Mouse (Mus musculus): Measurements from ENCODE around the gene Tmem245. TPM values are rescaled to one million over a fixed set of nuclear protein-coding genes. Genes with fewer than 3 reads are reported as not detected.
A peak's percentile ranks its signal among the peaks of the same experiment; 100 is the strongest.

Tmem245 gene
- polyA plus RNA-seq, 1 experiment from 2014 or later: 12.6 TPM

DNA sequence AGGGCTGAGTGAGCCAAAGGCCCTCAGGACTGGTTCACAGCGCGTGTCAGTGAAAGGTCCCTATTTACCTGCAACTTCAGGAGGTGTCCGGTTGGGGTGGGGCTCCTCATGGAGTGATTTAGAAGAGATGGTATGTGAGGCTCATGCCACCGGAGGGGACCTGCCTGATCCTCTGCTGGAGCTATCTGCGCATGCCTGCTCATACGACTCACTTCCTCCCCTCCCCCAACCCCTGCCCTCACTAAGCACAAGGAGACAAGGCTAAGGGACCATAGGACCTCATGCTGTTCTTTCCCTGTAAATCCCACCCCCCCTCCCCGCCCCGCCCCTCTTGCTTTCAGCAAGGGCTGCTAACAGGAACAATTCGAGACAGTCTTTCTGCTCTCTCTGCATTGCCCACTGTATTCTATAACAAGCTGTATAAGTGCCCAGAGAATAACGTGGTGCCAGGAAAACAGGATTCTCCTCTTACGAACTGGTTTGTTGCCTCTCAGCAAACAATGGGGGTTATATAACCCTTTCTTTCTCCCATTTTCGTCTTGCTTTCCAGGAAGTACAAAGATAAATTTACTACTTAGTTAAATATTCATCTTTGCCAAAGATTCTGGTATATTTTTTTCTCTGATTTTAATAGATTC is 101.2 kb downstream of the Tmem245 start:
- no peaks in the 10 kb centered on the region for H3K4me1 ChIP-seq (ENCODE audit: insufficient read depth, low read depth, low read length)
- no peak overlapping the region for H3K4me2 ChIP-seq (replicated peaks; ENCODE audit: low read depth, low read length)
- TF ChIP-seq EP300 (IDR thresholded peaks at IDR 0.05) (no peak), CTCF (IDR thresholded peaks at IDR 0.05) (no peak)
- 0 out of 2 replicates have a peak, but pooled peaks cover 4% of the 10 kb centered on the region for H3K36me3 ChIP-seq (ENCODE audit: insufficient read depth, low read length)
- no peak overlapping the region for H3K27ac ChIP-seq (ENCODE audit: low read length)
- 71% methylated on average over 12 of the region's 12 CpGs for WGBS
- no peak for DNase-seq (ENCODE audit: low spot score)
- H3K9ac ChIP-seq (replicated peaks; ENCODE audit: low read depth): no peak overlapping the region
- ATAC-seq: no peak
- no peaks in the 10 kb centered on the region for H3K27me3 ChIP-seq (replicated peaks; ENCODE audit: insufficient read depth, low read length)
- H3K9me3 ChIP-seq (ENCODE audit: low read length): no peaks in the 10 kb centered on the region
- no peak overlapping the region for H3K4me3 ChIP-seq (ENCODE audit: low read depth, low read length)

DNA sequence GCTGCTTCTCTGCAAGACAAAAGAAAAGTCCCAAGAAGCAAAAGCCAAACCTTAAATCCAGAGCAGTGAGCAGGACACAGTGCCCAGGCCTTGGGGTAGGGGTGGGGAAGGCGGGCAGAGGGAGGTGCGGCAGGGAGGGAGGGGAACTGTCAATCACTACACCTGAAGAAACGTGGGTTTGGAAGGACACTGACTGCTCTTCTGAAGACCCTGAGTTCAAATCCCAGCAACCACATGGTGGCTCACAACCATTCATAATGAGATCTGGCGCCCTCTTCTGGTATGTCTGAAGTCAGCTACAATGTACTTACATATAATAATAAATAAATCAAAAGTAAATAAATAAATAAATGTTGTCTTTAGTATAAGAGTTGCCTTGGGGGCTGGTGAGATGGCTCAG is 102.3 kb downstream of the Tmem245 start:
- H3K4me3 ChIP-seq (ENCODE audit: low read depth, low read length): no peak overlapping the region

DNA sequence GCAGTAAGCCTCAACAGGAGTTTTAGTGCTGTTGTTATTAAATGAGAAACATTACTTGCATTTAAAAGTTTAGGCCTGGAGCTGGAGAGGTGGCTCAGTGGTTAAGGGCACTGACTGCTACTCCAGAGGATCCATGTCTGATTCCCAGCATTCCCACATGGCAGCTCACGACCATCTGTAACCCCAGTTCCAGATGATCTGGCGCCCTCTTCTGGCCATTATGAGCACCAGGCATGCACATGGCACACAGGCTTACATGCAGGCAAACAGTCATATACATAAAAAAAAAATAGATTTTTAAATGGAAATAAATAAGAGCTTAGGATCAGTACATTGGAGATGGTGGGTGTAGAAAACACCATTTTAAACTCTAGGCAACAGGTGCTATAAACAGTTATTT is 103.3 kb downstream of the Tmem245 start:
- H3K9ac ChIP-seq (replicated peaks; ENCODE audit: low read depth): no peak overlapping the region
- TF ChIP-seq CTCF (IDR thresholded peaks at IDR 0.05) (peak; percentile 35; the same call in 1 of the 2 replicates), EP300 (IDR thresholded peaks at IDR 0.05) (no peak)
- H3K36me3 ChIP-seq (ENCODE audit: insufficient read depth, low read length): 0 out of 2 replicates have a peak, but pooled peaks cover 7% of the 10 kb centered on the region
- H3K4me1 ChIP-seq (ENCODE audit: insufficient read depth, low read depth, low read length): no peaks in the 10 kb centered on the region
- no peak overlapping the region for H3K4me3 ChIP-seq (ENCODE audit: low read depth, low read length)
- H3K4me2 ChIP-seq (replicated peaks; ENCODE audit: low read depth, low read length): no peak overlapping the region
- no peak for ATAC-seq
- no peaks in the 10 kb centered on the region for H3K9me3 ChIP-seq (ENCODE audit: low read length)
- H3K27ac ChIP-seq (ENCODE audit: low read length): no peak overlapping the region
- no peak for DNase-seq (ENCODE audit: low spot score)
- H3K27me3 ChIP-seq (replicated peaks; ENCODE audit: insufficient read depth, low read length): no peaks in the 10 kb centered on the region
- 86% methylated on average over 2 of the region's 2 CpGs for WGBS

More for the DNA sequence above, 102.3 kb downstream of the Tmem245 start:
- H3K27me3 ChIP-seq (replicated peaks; ENCODE audit: insufficient read depth, low read length): no peaks in the 10 kb centered on the region
- H3K4me1 ChIP-seq (ENCODE audit: insufficient read depth, low read depth, low read length): no peaks in the 10 kb centered on the region
- no peak overlapping the region for H3K27ac ChIP-seq (ENCODE audit: low read length)
- WGBS: 91% methylated on average over 4 of the region's 4 CpGs
- no peak overlapping the region for H3K9ac ChIP-seq (replicated peaks; ENCODE audit: low read depth)
- 0 out of 2 replicates have a peak, but pooled peaks cover 7% of the 10 kb centered on the region for H3K36me3 ChIP-seq (ENCODE audit: insufficient read depth, low read length)
- H3K9me3 ChIP-seq (ENCODE audit: low read length): no peaks in the 10 kb centered on the region
- TF ChIP-seq CTCF (IDR thresholded peaks at IDR 0.05): no peak
- no peak for TF ChIP-seq EP300 (IDR thresholded peaks at IDR 0.05)
- DNase-seq (ENCODE audit: low spot score) (no peak), ATAC-seq (no peak)
- H3K4me2 ChIP-seq (replicated peaks; ENCODE audit: low read depth, low read length): no peak overlapping the region

DNA sequence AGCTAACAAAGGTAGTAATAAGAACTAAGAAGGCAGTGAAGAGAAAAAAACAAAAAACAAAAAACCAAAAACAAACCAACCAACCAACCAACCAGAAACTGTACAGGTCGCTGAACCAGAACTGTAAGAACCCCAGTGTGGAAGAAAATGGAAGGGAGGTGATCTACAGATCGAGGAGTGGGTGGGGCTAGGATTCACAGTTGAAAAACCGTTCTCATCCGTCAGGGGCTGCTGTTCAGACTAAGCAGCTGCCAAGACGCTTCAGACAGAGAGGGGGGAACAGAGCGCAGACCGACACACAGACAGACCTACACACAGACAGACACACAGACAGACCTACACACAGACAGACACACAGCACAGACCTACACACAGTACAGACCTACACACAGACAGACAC is 104.7 kb downstream of the Tmem245 start:
- TF ChIP-seq CTCF (IDR thresholded peaks at IDR 0.05): no peak
- no peak for TF ChIP-seq EP300 (IDR thresholded peaks at IDR 0.05)
- Histone ChIP-seq H3K9ac (replicated peaks; ENCODE audit: low read depth) (no peak overlapping the region), H3K27ac (ENCODE audit: low read length) (no peak overlapping the region), H3K9me3 (ENCODE audit: low read length) (no peaks in the 10 kb centered on the region), H3K4me3 (ENCODE audit: low read depth, low read length) (no peak overlapping the region), H3K27me3 (replicated peaks; ENCODE audit: insufficient read depth, low read length) (no peaks in the 10 kb centered on the region), H3K4me2 (replicated peaks; ENCODE audit: low read depth, low read length) (no peak overlapping the region), H3K36me3 (ENCODE audit: insufficient read depth, low read length) (0 out of 2 replicates have a peak, but pooled peaks cover 7% of the 10 kb centered on the region), H3K4me1 (ENCODE audit: insufficient read depth, low read depth, low read length) (no peaks in the 10 kb centered on the region)
- ATAC-seq: no peak
- WGBS: 73% methylated on average over 7 of the region's 7 CpGs
- no peak for DNase-seq (ENCODE audit: low spot score)

DNA sequence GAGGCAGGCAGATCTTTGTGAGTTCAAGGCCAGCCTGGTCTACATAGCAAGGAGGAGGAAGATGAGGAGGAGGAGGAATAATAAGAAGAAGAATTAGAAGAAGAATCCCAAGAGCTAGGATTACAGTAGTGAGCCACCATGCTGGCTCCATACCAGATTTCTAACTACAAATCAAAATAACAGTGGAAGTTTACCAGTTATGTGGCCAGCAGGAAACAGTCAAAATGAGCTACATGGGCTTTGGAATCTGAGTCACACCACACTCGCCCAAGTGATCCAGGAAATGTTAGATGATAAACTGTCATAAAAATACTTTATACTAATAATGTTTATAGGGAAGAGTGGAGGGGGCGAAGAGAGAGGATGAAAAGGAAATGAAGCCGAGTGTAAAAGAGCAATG is 106.9 kb downstream of the Tmem245 start:
- H3K27ac ChIP-seq (ENCODE audit: low read length): no peak overlapping the region
- H3K27me3 ChIP-seq (replicated peaks; ENCODE audit: insufficient read depth, low read length): no peaks in the 10 kb centered on the region
- no peak for ATAC-seq
- H3K9ac ChIP-seq (replicated peaks; ENCODE audit: low read depth): no peak overlapping the region
- H3K9me3 ChIP-seq (ENCODE audit: low read length): no peaks in the 10 kb centered on the region
- TF ChIP-seq EP300 (IDR thresholded peaks at IDR 0.05): no peak
- DNase-seq (ENCODE audit: low spot score): no peak
- WGBS: 52% methylated on average over 3 of the region's 3 CpGs
- H3K4me3 ChIP-seq (ENCODE audit: low read depth, low read length): no peak overlapping the region
- H3K4me1 ChIP-seq (ENCODE audit: insufficient read depth, low read depth, low read length): no peaks in the 10 kb centered on the region
- no peak overlapping the region for H3K4me2 ChIP-seq (replicated peaks; ENCODE audit: low read depth, low read length)
- H3K36me3 ChIP-seq (ENCODE audit: insufficient read depth, low read length): 0 out of 2 replicates have a peak, but pooled peaks cover 7% of the 10 kb centered on the region

DNA sequence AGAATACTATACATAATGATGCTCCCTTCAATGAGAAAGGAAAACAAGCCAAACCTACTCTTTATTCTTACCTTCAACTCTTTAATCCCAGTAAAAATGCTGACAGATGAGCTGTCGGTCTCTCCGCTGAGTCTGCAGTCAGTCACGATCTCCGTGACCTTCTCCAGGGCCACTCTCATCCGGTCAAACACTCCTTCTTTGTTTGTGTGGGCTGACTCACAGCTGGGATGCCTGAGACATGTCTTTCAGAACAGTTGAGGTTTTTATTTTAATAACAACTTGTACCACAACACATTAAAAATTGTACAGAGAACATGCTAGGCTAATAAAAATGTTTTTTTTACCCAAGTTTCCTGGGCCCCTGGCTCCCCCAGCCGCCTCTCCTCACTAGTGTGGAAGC is 109.6 kb downstream of the Tmem245 start:
- Histone ChIP-seq H3K27ac (ENCODE audit: low read length) (no peak overlapping the region), H3K4me3 (ENCODE audit: low read depth, low read length) (no peak overlapping the region), H3K4me1 (ENCODE audit: insufficient read depth, low read depth, low read length) (no peaks in the 10 kb centered on the region), H3K36me3 (ENCODE audit: insufficient read depth, low read length) (peaks cover 4% of the 10 kb centered on the region; the same call in 1 of the 2 replicates), H3K9ac (replicated peaks; ENCODE audit: low read depth) (no peak overlapping the region), H3K27me3 (replicated peaks; ENCODE audit: insufficient read depth, low read length) (no peaks in the 10 kb centered on the region), H3K4me2 (replicated peaks; ENCODE audit: low read depth, low read length) (no peak overlapping the region), H3K9me3 (ENCODE audit: low read length) (no peaks in the 10 kb centered on the region)
- DNase-seq (ENCODE audit: low spot score) (no peak), ATAC-seq (no peak)
- TF ChIP-seq CTCF (IDR thresholded peaks at IDR 0.05) (no peak), EP300 (IDR thresholded peaks at IDR 0.05) (no peak)
- 67% methylated on average over 6 of the region's 6 CpGs for WGBS

Measured in lung, postnatal 0 days (tissue).